Mouse (Mus musculus) CH12.LX (cell line): ENCODE measurements around the gene Scyl3. TPM values are rescaled to one million over a fixed set of nuclear protein-coding genes. Genes with fewer than 3 reads are reported as not detected.

ENCODE experiments used
- DNase-seq: peaks from one replicate; pipeline ENCODE4 v3.0.0-alpha.2; 2013; ENCODE audit errors: extremely low read depth
- H3K27ac ChIP-seq: 2 replicates; pipeline ENCODE4 v1.5.1; 2012; ENCODE audit warnings: low read depth, mild to moderate bottlenecking, control low read depth, moderate library complexity; ENCODE audit not compliant: insufficient read depth
- H3K27me3 ChIP-seq: replicated peaks from 2 replicates; pipeline ENCODE3; 2012; ENCODE audit warnings: inconsistent platforms
- H3K36me3 ChIP-seq, 2 experiments: replicated peaks in 1 of 2; 2 replicates each; pipeline versions ENCODE3 to v1.6.1; 2012; ENCODE audit warnings: inconsistent platforms in 1 of 2, low read length in 1 of 2, mild to moderate bottlenecking in 1 of 2, mixed read lengths in 1 of 2, moderate library complexity in 1 of 2; ENCODE audit not compliant: control insufficient read depth in 1 of 2, insufficient read depth in 1 of 2
- H3K4me1 ChIP-seq, 2 experiments: 2 replicates each; pipeline ENCODE4 v1.6.1; 2012; ENCODE audit warnings: inconsistent platforms in 1 of 2, moderate library complexity in 1 of 2; ENCODE audit not compliant: insufficient read depth in 2 of 2, control insufficient read depth in 1 of 2
- H3K4me2 ChIP-seq: 2 replicates; pipeline ENCODE4 v1.6.1; 2012; ENCODE audit warnings: low read depth, mild to moderate bottlenecking, control low read depth; ENCODE audit not compliant: poor library complexity, insufficient read depth, severe bottlenecking
- H3K4me3 ChIP-seq, 3 experiments: fragments of 150-350 bp in 1 of 3; sonication (generic) in 1 of 3; replicated peaks in 1 of 3; 2 replicates each; pipeline versions ENCODE3 to v1.5.1; 2011 to 2012; ENCODE audit warnings: low read depth in 2 of 3, low read length in 2 of 3, mild to moderate bottlenecking in 2 of 3, moderate library complexity in 2 of 3, control low read depth in 1 of 3, improper control_type of control experiment in 1 of 3, inconsistent platforms in 1 of 3, mixed read lengths in 1 of 3; ENCODE audit not compliant: poor library complexity in 1 of 3
- H3K79me2 ChIP-seq: replicated peaks from 2 replicates; pipeline ENCODE4 v1.6.1; 2012; ENCODE audit warnings: mild to moderate bottlenecking, moderate library complexity; ENCODE audit not compliant: control insufficient read depth, poor library complexity, insufficient read depth, severe bottlenecking; ENCODE audit errors: extremely low read depth
- H3K9ac ChIP-seq: 2 replicates; pipeline ENCODE4 v1.6.1; 2012; ENCODE audit warnings: low read depth, mild to moderate bottlenecking, control low read depth, moderate library complexity; ENCODE audit not compliant: insufficient read depth
- H3K9me3 ChIP-seq: replicated peaks from 2 replicates; pipeline ENCODE3; 2012; ENCODE audit warnings: low read length, inconsistent platforms, mixed read lengths
- MAX ChIP-seq: IDR thresholded peaks from 2 replicates; pipeline ENCODE4 v1.6.1; 2011; ENCODE audit warnings: low read length, improper control_type of control experiment
- POLR2A ChIP-seq: IDR thresholded peaks from 2 replicates; pipeline ENCODE4 v1.6.1; 2011; ENCODE audit warnings: low read depth, mild to moderate bottlenecking, improper control_type of control experiment, low read length
- RAD21 ChIP-seq: IDR thresholded peaks from 2 replicates; pipeline ENCODE4 v1.6.1; 2011; ENCODE audit warnings: low read depth, mild to moderate bottlenecking, low read length, improper control_type of control experiment, moderate library complexity
- dilution Hi-C: fragments of 300-500 bp; cut with MboI; formaldehyde crosslinking; loops from 2 replicates; pipeline ENCODE4 v1.14.3; 2020; ENCODE audit warnings: low sequenced_read_pairs; ENCODE audit not compliant: extremely low pct_unique_long_range_greater_than_20kb, extremely low pct_ligation_motif_present
- in situ Hi-C: fragments of 300-500 bp; cut with MboI; formaldehyde crosslinking; loops from 3 replicates; pipeline ENCODE4 v1.14.3; 2019; ENCODE audit warnings: low sequenced_read_pairs, low pct_ligation_motif_present, low pct_unique_long_range_greater_than_20kb, mixed read lengths
- polyA plus RNA-seq: library from polyadenylated mRNA; unstranded; fragments of >175 nt; gene quantifications from 2 replicates; pipeline ENCODE4 v1.2.1, GENCODE M21; 2012; ENCODE audit warnings: low read depth; ENCODE audit not compliant: insufficient read length
- total RNA-seq, 2 experiments: library from RNA; depleted of rRNA; stranded (reverse); fragments of 300-350 nt in 1 of 2; fragments of >200 nt in 1 of 2; gene quantifications; 2 replicates each; pipeline ENCODE4 v1.2.3; 2012 to 2014

Scyl3 gene
- total and polyA plus RNA-seq, 3 experiments: 11.9 to 22.2 (median 16.1) TPM

DNA sequence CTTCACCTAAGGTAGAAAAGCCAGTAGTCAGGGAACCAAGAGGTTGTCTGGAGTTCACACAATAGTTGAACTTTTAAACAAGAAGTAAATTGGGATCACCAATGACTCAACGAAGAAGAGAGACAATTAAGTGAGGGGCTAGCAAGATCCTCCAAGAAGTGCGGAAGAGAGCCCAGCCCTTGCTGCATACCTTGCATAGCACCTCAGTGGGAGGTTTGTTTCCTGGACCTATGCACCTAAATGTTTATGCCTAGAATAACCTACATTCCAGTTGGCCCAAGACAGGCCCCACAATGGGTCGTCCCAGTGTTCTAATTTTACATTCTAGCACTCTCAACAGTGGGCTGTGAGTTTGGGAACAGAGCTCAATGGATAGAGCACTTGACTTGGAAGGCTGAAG, 75.4 kb downstream of the Scyl3 start:
- no peak overlapping the region for H3K9ac ChIP-seq

More for the DNA sequence above, 75.4 kb downstream of the Scyl3 start:
- Histone ChIP-seq H3K4me2 (no peak overlapping the region), H3K79me2 (no peaks in the 10 kb centered on the region), H3K27ac (no peak overlapping the region), H3K27me3 (no peaks in the 10 kb centered on the region), H3K36me3 (no peaks in the 10 kb centered on the region), H3K9me3 (no peaks in the 10 kb centered on the region), H3K4me1 (peaks cover 0 to 3% of the 10 kb centered on the region in 2 experiments; a peak in 1 of 4 replicates), H3K4me3 (no peak overlapping the region)
- dilution Hi-C loops: no loop called here
- TF ChIP-seq MAX (no peak), RAD21 (no peak), POLR2A (no peak)
- no peak for DNase-seq
- in situ Hi-C loops: no loop called here

Other genes starting within 250 kb of the Scyl3 start
- gene Mettl11b, start 203.9 kb upstream of the Scyl3 start, total RNA-seq (2012; rRNA removed): not detected in 2 replicates
- gene Mettl11b, start 203.9 kb upstream of the Scyl3 start, total RNA-seq (2014; rRNA removed): not detected in 2 replicates
- gene Mettl11b, start 203.9 kb upstream of the Scyl3 start, polyA plus RNA-seq: not detected in 2 replicates
- gene Kifap3, start 149.5 kb upstream of the Scyl3 start, total RNA-seq (2012; rRNA removed): 0.04 and 0.08 TPM in 2 replicates
- gene Kifap3, start 149.5 kb upstream of the Scyl3 start, total RNA-seq (2014; rRNA removed): 0.08 TPM in 1 of 2 replicates, not detected in the other
- 0.10 TPM in 1 of 2 replicates, not detected in the other for gene Kifap3, start 149.5 kb upstream of the Scyl3 start, polyA plus RNA-seq
- gene BC055324, start 65.7 kb downstream of the Scyl3 start, total RNA-seq (2012; rRNA removed): 16.3 and 17.0 TPM in 2 replicates
- 26.6 and 28.9 TPM in 2 replicates for gene BC055324, start 65.7 kb downstream of the Scyl3 start, total RNA-seq (2014; rRNA removed)
- 19.3 and 20.6 TPM in 2 replicates for gene BC055324, start 65.7 kb downstream of the Scyl3 start, polyA plus RNA-seq
- gene Mettl18, start 65.8 kb downstream of the Scyl3 start, total RNA-seq (2012; rRNA removed): 6.7 and 9.7 TPM in 2 replicates
- 19.2 and 23.0 TPM in 2 replicates for gene Mettl18, start 65.8 kb downstream of the Scyl3 start, total RNA-seq (2014; rRNA removed)
- gene Mettl18, start 65.8 kb downstream of the Scyl3 start, polyA plus RNA-seq: 10.7 and 12.1 TPM in 2 replicates
- gene Sele, start 119.1 kb downstream of the Scyl3 start, total RNA-seq (2012; rRNA removed): not detected in 2 replicates
- not detected in 2 replicates for gene Sele, start 119.1 kb downstream of the Scyl3 start, total RNA-seq (2014; rRNA removed)
- not detected in 2 replicates for gene Sele, start 119.1 kb downstream of the Scyl3 start, polyA plus RNA-seq
- gene Sell, start 132.9 kb downstream of the Scyl3 start, total RNA-seq (2012; rRNA removed): not detected in 2 replicates
- gene Sell, start 132.9 kb downstream of the Scyl3 start, total RNA-seq (2014; rRNA removed): not detected in 2 replicates
- gene Sell, start 132.9 kb downstream of the Scyl3 start, polyA plus RNA-seq: not detected in 2 replicates
- not detected in 2 replicates for gene Selp, start 186.2 kb downstream of the Scyl3 start, total RNA-seq (2012; rRNA removed)
- gene Selp, start 186.2 kb downstream of the Scyl3 start, total RNA-seq (2014; rRNA removed): 0.43 and 0.61 TPM in 2 replicates
- 0.18 and 0.21 TPM in 2 replicates for gene Selp, start 186.2 kb downstream of the Scyl3 start, polyA plus RNA-seq
- under 0.01 TPM in 2 replicates for gene F5, start 222.7 kb downstream of the Scyl3 start, total RNA-seq (2012; rRNA removed)
- gene F5, start 222.7 kb downstream of the Scyl3 start, total RNA-seq (2014; rRNA removed): 0.04 TPM in 1 of 2 replicates, not detected in the other
- 0.12 and 0.19 TPM in 2 replicates for gene F5, start 222.7 kb downstream of the Scyl3 start, polyA plus RNA-seq